Mouse (Mus musculus) ovary, postnatal 36 days (tissue): Measurements from ENCODE around the gene Mief1.
A peak's percentile ranks its signal among the peaks of the same experiment; 100 is the strongest.

Experiments used
- DNase-seq: peaks from one replicate; pipeline ENCODE4 v3.0.0; 2022; ENCODE audit warnings: low spot score, mixed read lengths

Gene Mief1

DNA sequence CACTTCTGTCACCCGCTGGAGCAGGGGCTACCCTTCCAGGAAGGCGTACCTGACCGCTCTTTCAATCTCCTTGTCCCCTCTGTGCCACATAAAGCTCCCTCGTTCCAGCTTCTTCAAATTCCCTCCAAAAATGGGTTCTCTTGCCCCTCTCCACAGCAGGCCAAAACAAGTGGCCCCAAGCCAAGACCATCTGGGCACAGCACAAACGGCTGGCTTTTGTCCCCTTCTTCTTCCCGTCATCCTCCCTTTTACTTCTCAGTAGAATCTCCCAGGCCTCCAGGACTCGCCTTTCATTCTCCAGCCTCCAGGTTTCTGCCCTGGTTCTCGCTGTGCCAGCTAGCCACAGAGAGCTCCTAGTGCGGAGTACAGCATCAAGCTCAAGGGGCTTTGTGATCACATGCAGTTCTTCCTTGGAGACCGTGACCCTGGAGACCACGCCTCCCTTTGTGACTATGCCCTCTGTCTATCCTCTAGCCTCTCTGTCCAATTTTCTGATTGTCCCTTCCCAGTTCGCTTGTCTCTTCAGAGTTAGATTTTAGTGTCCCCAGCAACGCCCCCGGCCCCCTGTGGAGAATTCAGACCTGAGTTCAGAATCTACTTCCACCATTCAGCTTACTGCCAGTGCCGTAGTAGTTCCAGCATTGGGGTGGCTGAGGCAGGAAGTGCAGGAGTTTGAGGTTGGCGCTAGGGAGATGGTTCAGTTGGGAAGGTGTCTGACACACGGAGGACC is 5.6 kb upstream of the Mief1 start:
- DNase-seq: no peak

DNA sequence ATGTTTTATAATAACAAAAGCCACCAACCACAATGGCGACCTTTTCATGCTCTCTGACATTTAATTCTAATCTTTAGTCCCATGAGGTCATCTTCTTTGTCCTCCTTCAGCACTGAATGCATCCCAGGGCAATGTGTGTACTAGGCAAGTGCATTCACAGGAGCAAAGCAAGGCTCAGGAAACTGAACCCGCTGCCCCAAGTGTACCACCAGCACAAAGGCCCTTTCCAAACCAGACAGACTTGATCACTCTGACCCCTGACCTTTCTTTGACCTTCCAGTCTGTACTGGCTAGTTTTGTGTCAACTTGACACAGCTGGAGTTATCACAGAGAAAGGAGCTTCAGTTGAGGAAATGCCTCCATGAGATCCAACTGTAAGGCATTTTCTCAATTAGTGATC is 1.5 kb upstream of the Mief1 start:
- no peak for DNase-seq

- no peak for DNase-seq
These were observed 765 bp upstream of the Mief1 start for GRCm38 (mm10) chr15:80233053-80233452.

DNA sequence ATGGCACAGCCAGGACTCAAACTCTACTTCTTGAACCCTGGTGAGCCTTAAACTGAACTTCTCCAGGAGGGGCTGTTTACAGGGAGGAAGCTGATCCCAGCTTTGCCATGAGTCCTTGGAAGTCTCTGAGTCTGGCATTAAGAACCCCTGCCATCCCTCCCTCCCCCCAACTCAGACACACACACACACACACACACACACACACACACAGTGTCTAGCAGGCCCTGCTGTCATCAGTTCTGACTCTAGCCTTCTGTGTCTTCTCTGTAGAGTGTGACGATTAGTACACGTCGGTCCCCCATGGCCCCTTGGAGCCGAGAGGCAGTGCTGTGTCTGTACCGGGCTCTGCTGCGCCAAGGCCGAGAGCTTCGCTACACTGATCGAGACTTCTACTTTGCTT is 1.7 kb downstream of the Mief1 start, which contains the start of gene AC140267.1:
Gene AC140267.1, plus strand, starts transcription at position 301 of the 400 bp plus-strand sequence.
- DNase-seq: no peak

DNA sequence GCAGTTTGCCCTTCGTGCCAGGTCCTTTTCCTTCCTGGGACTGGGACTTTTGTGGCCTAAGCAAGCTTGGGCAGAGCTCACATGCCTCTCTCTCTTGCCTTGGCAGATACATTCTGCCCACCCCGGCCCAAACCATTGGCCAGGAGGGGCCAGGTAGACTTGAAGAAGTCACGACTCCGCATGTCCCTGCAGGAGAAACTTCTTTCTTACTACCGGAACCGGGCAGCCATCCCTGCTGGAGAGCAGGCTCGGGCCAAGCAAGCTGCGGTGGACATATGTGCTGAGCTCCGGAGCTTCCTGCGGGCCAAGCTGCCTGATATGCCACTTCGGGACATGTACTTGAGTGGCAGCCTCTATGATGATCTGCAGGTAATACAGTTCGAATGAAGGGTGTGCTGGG is 14.3 kb downstream of the Mief1 start:
- DNase-seq: no peak

DNA sequence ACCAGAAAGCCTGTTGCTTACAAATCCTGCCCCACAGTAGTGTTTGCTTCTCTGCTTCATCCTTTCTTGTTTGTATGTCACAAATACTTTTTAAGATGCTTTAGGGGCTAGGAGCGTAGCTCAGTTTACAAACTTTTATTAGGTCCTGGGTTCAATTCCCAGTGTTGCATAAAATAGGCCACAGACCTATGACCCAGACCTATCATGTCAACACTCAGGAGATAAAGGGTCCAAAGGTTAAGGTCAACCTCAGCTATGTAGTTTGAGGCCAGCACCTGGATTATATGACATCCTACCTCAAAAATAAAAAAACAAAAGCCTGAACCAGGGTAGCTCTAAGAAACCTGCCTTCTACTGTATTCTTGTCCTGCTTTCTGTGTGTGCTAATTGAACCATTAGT is 14.8 kb downstream of the Mief1 start:
- DNase-seq: no peak

DNA sequence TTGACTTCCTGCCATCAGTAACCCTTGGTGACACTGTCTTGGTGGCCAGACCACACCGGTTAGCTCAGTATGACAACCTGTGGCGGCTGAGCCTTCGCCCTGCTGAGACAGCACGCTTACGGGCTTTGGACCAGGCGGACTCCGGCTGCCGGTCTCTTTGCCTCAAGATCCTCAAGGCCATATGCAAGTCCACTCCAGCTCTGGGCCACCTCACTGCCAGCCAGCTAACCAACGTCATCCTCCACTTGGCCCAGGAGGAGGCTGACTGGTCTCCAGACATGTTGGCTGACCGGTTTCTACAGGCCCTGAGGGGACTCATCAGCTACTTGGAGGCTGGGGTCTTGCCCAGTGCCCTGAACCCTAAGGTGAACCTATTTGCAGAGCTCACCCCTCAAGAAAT is 15.9 kb downstream of the Mief1 start:
- DNase-seq: no peak

GRCm38 (mm10) chr15:80250586-80250985 is 16.8 kb downstream of the Mief1 start:
- DNase-seq: peak; percentile 36

DNA sequence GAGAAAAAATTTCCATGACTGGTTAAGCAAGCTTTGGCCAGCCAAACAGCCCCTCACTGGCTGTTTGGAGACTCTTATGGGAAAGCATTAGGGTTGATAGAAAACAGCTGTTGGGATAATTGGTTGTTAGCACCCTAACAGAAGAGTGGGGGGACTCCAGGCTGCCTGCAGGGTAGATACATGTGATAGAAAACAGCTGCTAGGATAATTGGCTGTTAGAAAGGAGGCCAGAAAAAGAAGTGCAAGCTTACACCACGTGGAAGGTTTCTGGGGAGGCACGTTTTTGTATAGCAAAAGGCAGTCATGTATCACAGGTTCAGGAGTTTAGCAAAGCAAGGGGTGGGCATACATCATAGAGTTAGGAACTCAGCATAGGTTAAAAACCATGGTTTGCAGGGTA is 19.7 kb downstream of the Mief1 start:
- no peak for DNase-seq

DNA sequence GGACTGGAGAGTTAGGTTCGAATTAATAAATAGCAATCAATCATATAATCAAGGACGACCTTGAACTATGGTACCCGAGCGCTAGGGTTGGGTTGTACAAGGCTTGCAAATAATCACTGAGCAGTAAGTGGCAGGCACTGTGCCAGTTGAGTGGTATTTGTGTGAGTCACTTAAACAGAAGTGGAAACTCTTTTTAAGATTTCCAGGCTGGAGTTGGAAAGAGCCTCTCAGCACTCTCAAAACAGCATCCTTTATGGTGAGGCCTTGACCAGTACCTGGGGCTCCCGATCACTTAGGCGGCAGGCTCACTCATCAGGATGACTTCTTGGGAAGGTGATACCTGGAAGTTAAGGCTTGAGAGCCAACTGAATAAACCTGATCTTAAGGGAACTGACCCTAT is 20.4 kb downstream of the Mief1 start:
- DNase-seq: no peak

- peak; percentile 96 for DNase-seq
These were observed 21.2 kb downstream of the Mief1 start, which contains the start of gene Atf4 for GRCm38 (mm10) chr15:80254847-80255645. TSS of gene Atf4 (plus strand) at chr15:80255184.

DNA sequence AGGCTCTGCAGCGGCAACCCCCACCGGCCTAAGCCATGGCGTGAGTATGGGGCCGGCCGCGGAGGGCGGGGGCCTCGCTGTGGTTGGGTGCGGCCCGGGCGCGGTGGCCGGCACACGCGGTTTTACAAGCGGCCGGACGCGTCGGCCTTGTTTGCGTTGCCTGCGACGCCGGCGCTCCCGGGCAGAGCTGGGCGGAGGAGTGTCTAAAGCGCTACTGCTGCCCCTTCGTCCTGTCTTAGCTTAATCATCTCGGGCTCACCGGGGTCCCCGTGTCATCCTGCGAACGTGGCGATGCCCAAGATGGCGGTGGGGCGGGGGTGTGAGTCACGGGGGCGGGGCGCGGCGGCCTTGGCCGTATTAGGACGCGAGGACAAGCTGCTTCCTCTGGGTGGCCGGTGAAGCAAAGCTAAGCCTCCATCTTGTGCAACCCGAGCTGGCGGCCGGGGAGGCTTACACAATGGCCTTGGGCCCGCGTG is 21.9 kb downstream of the Mief1 start:
- DNase-seq: peak; percentile 83

- no peak for DNase-seq
These were observed 22.4 kb downstream of the Mief1 start for GRCm38 (mm10) chr15:80256242-80256641.

DNA sequence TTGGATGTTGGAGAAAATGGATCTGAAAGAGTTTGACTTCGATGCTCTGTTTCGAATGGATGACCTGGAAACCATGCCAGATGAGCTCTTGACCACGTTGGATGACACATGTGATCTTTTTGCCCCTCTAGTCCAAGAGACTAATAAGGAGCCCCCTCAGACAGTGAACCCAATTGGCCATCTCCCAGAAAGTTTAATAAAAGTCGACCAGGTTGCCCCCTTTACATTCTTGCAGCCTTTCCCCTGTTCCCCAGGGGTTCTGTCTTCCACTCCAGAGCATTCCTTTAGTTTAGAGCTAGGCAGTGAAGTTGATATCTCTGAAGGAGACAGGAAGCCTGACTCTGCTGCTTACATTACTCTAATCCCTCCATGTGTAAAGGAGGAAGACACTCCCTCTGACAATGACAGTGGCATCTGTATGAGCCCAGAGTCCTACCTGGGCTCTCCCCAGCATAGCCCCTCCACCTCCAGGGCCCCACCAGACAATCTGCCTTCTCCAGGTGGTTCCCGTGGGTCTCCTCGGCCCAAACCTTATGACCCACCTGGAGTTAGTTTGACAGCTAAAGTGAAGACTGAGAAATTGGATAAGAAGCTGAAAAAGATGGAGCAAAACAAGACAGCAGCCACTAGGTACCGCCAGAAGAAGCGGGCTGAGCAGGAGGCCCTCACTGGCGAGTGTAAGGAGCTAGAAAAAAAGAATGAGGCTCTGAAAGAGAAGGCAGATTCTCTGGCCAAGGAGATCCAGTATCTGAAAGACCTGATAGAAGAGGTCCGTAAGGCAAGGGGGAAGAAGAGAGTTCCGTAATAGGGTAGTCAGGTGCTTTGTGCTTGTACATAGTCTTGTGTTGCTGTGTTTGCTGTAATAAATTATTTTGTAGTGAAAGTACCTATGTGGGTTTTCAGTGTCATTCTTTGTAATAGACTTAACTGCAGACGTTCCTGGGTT is 23.1 kb downstream of the Mief1 start:
- DNase-seq: no peak

DNA sequence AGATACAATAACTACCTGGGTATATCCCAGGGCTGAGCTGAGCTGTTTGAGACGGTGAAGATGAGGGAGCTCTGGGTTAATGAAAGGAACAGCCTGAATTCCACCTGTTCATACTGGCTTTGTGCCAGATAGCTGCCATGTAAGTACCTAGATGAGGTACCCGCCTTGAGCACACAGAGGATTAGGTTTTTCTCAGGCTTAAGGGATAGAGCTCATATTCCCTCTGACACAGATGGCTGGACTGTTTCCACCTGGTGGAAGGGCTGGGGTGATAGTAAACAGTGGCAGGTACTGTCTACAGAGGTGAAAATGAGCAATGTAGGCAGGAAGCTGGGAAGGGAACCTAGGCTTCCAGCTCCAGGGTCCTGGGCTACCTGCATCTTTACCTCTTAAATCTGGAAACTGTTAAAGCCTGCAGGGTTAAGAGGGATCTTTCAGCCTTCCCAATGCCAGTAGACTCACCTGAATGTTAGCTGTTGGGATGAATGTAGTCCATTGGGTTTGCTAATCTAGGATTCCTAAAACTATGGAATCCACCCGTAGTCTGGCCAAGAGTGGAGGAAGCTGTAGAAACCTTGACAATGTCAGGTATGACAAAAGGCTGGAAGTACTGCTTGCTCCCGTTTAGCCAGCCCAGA is 23.9 kb downstream of the Mief1 start:
- DNase-seq: no peak

DNA sequence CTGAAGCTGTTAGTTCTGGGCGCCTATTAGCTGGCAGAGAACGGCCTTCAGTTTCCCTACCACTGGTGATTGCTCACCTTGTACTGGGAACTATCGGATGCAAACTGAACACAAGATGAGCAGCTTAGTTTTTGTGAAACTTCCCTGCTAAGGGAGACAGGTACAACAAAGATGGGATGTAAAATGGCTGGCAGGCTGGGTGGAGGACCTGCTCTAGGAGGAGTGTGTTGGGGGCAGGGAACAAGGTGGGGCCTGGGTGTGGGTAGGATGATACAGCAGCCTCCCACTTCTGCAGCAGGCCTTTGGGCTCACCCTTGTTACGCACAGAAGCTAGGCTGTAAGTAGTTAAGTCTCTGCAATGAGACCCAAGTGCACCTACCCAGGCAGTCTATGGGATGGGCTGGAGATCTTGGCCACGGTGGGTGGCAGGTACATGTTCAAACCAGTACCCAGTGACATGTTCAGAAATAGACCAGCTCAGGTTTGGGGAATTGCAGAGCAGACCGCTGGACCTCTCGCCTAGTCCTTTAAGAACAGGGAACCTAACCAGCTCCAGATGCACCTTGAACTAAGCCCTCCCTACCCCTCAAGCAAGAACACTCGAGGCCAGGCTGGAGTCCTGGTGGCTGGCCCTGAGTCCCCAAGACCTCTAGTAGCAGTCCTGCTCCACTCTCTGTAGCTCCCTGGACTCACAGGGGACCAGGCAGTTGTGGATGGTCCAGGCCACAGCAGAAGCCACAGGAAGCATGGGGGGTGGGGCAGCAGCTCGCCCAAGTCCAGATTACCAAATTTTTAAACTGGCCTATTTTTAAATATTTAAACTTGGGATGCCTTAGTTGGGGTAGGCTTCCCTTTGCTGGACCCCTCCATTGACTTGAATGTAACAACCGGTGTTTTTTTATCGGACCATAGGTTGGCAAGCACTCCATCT is 24.7 kb downstream of the Mief1 start:
- no peak for DNase-seq

GRCm38 (mm10) chr15:80259406-80260045 is 25.7 kb downstream of the Mief1 start:
- no peak for DNase-seq

- peak; percentile 82 for DNase-seq
These were observed 26.9 kb downstream of the Mief1 start for GRCm38 (mm10) chr15:80260677-80261076.

GRCm38 (mm10) chr15:80261100-80261499 is 27.3 kb downstream of the Mief1 start:
- no peak for DNase-seq
